Mouse (Mus musculus): ENCODE measurements at regions not wholly inside any gene's neighbourhood (a gene's known extent, or its start where the extent isn't known, plus 50 kb on each side); places are given as distances from the start of the nearest gene placed in this dataset.

- TF ChIP-seq GATA1 (IDR thresholded peaks at IDR 0.05; ENCODE audit: borderline replicate concordance, low read length) (no peak), FLI1 (IDR thresholded peaks at IDR 0.05; ENCODE audit: low read length) (no peak)
These were observed 89.0 kb upstream of the Kitl start for GRCm38 (mm10) chr10:99926327-99926954.

All from megakaryocyte, embryonic 14.5 days (primary cell).